Mouse (Mus musculus) left cerebral cortex, adult 9 months (tissue): ENCODE measurements around the gene 4930467E23Rik.
A peak's percentile ranks its signal among the peaks of the same experiment; 100 is the strongest.
"Not testable (repeated sequence)": the region's sequence is repeated elsewhere in the genome, so short reads cannot be mapped to it uniquely, and the experiment has no call there.

Experiments used
- DNase-seq, 2 experiments: peaks; one replicate each; pipeline ENCODE4 v3.0.0; 2022; ENCODE audit warnings: low spot score in 2 of 2

4930467E23Rik gene

DNA sequence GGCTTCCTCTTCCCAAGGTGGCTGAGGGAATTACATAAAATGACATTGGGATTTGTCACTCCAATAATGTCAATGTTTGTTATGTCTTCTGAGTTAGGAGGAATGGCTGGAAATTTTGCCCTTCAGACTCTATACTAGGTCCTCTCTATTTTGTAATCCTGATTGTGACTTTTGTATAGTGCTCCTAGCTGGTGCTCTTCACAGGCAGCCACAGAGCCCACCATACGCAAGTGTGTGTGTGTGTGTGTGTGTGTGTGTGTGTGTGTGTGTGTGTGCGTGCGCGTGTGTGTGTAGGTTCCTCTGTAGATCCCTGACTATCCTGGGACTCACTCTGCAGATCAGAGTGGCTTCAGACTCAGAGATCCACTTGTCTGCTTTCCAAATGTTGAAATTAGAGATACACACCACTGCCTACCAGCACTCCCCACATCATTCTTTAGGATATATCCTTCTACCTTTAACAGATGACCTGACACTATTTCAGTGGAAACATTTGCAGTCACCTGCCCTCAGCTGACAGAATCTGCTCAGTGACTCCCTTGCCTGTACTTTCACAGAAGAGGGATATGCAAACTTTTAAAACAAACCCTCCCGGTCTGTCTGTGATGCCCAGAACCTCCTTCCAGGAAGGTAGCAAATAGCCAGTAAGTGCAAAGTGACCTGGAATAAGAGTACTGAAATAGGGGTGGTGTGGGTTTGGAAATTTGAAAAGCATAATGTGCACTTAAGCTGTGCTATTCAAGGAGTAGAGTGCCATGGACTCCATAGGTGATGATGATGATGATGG is 52.1 kb downstream of the 4930467E23Rik start:
- not testable (repeated sequence) for DNase-seq

DNA sequence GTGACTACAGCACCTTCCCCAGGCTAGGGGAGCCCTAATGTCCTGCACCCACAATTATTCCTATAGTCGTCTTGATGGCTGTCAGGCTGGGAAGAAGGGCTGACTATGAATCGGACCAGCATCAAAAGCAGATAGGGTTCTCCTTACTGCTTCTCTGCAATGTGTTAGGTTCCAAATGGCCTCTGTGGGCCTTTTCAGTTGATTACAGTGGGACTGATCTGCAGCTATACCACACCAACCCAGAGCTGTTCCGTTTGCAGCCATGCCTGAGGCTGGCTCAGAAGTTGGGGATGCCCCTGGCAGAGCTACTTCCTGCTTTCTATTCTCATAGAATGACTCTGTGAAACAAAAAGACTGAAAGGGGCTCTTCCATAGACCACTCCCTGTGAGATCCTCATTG is 53.4 kb downstream of the 4930467E23Rik start:
- DNase-seq, result not testable (repeated sequence)

GRCm38 (mm10) chr8:19783860-19784259 is 54.5 kb downstream of the 4930467E23Rik start:
- DNase-seq, result not testable (repeated sequence)

DNA sequence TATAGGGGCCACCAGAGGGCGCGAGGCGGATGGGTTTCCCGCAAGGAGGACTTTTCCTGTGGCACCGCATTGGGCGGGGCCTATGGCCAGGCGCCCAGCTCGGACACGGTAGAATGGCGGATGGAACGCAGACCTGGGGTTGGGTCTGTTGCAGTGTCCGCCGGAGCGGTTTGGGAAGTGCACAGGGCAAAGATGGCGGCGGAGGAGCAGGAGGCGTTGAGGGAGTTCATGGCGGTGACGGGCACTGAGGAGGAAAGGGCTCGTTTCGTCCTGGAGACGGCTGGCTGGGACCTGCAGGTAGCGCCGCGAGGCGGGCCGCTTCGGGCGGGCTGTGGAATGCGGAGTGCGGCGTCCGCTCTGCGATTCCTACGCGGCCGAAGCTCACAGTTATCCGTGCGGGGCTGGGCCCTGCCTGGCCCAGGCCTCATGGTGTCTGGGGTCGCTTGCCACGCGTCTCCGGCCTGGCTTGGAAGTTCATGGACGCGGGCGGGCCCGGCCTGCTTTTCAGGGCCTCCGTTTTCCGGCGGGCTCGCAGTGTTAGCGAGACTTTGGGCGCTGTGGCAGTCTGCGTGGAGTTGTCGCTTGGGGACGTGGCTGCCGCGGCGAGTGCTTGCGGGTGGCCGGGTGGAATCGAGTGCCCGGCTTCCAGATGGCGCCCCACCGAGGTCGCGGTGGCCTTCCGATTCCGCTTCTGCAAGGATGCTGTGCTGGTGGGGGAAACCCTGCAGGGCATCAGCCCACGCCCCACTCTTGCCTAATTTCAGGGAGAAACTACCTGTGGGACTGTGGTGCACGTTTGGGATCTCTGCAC is 55.4 kb downstream of the 4930467E23Rik start:
- DNase-seq, result peak; percentile 98 to 100

DNA sequence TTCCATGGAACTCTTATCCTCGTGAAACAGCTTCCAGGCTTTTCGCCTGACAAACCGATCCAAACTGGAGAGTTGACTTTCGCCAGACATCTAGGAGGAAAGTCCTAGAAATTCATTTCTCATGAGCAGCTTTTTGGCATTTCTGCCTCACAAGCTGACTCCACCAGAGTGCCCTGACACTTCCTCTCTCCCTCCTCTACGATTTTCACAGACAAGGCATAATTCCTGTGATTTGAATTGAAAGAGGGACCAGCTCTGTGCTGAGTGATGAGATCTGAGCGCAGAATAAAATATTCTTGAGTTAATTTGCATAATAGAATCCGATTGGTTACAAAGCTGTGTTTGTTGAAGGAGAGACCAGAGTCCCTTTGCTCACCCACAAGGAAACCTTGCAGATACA is 63.3 kb downstream of the 4930467E23Rik start:
- DNase-seq, result not testable (repeated sequence)
